Mouse (Mus musculus) kidney, adult 18-20 months (tissue): ENCODE measurements around the gene Fetub.
"Not testable (repeated sequence)": the region's sequence is repeated elsewhere in the genome, so short reads cannot be mapped to it uniquely, and the experiment has no call there.

Source experiments
- DNase-seq: peaks from one replicate; pipeline ENCODE4 v3.0.0; 2021

The Fetub gene

DNA sequence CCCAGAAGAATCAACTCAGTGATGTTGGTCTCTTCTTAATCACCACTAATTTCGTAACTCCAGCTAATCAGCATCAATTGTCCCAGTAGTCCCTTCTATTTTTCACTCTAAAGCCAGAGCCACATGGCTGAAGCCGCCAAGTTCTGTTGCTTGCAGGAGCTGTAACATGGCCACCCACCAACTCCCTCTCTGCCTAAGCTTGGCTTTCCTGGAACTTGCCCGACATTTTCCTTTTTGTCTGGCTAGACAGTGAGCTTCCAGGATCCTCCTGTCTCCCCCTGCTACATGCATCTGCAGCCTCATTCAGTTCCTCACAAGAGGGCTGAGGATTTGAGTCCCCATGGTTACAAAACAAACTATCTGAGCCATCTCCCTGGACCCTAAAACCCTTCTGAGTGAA, 6.1 kb upstream of the Fetub start:
- DNase-seq = no peak

DNA sequence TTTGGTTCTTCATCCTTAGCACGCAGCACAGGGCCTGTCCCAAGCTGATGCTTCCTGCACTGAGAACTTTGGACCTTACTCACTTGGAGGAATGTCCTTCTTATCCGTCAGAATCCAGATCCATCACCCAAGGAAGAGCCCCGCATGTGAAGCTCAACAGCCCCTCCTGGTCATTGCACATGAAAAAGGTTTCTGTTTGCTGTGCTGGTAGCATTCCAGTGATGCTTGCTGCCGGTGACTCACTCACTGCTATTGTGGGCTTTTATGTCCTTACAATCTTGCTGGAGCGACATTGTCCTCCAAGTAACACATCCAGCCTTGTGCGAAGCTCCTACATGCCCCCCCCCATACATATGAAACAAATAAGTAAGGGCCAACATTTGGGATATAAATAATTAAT, 5.2 kb upstream of the Fetub start:
- DNase-seq = no peak

DNA sequence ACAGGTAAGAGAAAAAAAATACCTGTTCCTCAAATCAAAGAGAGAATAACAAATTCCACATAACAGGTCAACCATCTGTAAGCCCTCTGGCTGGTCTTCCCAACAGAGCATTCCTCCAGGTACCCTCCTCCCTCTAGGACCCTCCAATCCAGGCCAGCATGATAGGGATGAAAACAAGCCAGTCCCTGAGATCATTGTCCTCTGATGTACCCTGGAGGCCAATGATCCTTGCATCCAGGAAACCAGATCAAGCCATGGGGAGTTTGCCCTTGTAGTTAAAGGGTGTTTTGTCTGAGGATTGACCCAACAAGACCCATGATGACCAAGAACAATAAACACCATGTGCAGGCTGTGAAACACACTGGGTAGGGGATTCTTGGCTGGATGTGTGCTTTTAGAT, 3.9 kb upstream of the Fetub start:
- DNase-seq = no peak

DNA sequence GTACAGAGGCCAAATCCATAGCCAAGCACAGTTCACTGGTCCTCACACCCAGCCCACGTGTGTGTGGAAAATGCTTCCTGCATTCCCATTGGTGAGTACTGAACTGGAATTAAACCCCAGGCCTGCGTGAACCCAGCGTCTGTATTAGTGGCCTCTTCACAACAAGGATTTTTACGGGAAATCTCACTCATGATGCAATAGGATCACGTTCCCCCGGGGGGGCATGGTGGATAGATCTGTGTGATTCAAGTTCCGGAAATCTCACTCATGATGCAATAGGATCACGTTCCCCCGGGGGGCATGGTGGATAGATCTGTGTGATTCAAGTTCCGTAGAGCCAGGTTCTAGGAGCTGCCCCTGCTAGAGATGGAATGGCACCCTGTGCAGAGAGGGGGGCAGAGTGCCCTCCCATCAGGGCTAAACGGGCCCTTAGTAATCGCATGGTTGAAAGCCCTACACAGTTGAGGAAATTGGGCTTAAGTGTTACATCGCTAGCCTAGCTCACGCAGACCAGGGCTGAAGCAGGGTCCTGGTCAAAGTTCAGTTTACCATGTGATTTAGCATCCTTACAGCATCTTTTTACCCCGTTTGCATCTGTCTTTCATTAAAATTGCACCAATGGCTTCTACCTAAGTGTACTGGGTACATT, 654 bp downstream of the Fetub start:
- DNase-seq = no peak

DNA sequence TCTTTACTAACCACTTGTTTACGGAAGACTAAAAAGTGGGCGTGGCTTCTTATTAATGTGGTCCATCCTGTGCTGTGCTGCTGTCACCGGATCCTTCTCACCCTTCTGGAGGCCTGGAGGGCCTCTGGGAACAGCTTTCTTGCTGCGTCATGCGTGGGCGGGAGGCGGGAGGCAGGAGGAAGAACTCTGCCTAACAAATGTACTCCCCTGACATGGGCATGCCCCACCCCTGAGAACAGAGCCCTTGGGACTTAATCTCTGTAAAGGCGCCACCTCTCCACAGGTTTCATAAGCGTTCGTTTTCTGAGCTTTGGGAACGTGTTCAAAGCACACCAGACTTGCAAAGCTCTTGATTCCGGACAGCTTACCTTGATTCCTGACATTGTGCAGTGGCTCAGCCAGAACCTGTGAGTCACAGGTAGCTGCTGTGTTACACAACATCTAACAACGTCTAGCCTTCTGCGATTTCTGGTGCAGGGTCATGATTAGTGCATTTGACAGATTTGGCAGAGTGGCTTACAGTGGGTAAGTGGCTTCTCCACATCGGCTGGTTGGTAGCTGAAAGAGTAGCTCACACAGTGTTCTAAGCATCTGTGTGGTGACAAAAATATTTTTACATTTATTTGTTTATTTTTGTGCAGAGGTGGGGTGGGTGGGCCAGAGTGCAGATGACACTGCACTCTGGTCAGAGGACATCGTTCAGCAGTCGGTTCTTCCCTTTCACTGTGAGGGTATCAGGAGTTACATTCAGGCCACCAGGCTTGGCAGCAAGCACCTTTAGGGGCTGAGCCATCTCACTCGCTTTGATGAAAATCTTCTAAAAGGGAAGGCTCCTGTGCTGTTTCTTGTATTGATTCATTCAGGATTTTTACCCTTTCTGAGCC, 2.1 kb downstream of the Fetub start:
- no peak for DNase-seq

DNA sequence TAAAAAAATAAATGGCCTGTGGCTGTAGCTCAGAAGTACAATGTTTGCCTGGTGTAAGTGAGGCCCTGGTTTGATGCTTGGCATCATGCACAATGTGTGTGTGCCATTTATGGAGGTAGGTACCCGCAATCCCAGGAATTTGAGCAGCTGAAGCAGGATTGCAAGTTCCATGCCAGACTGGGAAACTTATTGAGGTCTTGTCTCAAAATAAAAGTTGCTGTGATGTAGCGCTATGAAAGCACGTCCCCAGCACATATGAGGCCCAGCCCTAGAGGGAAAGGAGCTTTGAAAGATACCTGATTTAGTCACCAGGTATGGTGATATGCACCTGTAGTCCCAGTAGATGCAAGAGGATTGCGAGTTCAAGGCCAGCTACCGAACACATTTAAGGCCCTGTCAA, 3.6 kb downstream of the Fetub start:
- no peak for DNase-seq

DNA sequence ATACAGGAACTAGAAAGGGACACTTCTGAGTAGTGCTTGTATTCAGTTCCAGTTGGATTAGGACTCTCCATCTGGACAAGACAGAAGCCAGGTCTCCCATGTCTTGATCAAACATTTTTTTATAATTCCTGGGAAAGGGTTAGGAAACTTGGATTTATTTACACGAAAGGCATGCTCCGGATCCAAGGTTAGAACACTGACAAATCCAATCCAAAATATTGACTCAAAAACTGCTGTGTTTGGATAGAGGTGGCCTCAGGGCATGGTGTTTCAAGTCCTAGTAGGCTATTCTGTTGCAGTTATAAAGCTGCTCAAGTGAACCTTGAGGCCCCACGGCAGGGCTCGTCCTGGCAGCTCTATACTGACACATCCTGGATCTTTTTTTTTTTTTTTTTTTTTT, 4.3 kb downstream of the Fetub start:
- DNase-seq = no peak

DNA sequence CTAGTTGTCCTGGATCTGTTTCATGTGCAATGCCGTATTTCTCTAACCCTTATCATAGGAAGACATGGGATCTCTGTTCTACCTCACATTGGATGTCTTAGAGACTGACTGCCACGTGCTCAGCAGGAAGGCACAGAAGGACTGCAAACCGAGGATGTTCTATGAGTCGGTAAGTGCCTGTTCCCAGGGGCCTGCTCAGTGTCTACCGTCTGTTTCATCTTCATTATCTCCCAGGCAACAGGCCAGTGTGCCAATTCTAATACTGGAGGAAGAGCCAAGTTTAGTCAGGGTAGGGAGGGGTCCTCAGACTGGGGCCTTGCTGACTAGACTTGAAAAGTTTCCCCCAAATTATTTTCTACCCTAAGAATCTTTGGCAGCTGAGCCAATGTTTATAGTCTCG, 11.4 kb downstream of the Fetub start:
- DNase-seq = no peak

DNA sequence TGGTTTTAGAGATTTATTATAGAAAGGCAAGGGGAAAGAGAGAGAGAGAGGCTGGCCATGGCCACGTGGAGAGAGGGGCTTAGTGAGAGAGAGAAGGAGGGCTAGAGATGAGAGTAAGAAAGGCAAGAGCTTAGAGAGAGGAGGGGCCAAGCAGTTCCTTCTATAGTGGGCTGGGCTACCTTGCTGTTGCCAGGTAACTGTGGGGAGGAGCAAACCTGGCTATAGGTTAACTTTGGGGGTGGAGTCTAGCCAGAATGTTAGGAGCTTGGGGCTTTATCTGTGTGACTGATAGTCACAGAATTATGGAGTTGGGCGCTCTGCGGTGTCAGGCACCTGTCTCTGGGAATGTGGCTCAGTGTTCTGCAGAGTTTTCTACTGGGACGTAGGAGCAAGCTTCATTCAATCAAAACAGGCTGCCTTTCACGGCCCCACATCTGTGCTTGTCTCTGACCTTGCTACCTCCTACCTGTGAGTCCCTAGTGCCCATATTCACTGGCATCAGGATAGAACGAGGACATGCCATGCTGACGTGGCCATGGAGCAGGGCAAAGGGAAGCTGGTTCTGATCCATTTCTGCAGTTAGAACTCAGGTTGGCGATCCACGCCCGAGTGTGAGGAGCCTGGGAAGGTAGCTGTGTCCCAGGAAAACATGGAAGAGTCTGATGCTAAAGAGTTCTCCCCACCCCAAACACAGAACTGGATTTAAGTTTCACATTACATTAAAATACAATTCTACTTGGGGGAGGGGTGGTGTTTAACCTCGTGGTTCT, 13.5 kb downstream of the Fetub start:
- DNase-seq = no peak

DNA sequence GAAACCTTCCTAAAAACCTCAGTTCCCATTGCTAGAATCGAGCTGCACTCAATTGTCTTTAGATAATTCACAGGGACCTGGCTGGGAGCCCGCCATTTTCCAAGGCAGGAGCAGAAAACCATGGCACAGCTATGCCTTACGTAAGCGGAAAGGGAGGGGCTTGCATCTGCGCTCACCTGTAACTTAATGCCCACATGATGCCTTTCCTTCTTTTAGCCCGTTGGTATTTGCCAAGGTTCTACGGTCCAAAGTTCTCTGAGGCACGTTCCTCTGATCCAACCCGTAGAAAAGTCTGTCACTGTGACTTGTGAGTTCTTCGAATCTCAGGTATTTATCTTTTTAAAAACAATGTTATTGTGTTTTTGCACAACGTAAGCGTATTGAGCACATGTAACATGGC, 19.5 kb downstream of the Fetub start:
- peak; percentile 18 for DNase-seq

DNA sequence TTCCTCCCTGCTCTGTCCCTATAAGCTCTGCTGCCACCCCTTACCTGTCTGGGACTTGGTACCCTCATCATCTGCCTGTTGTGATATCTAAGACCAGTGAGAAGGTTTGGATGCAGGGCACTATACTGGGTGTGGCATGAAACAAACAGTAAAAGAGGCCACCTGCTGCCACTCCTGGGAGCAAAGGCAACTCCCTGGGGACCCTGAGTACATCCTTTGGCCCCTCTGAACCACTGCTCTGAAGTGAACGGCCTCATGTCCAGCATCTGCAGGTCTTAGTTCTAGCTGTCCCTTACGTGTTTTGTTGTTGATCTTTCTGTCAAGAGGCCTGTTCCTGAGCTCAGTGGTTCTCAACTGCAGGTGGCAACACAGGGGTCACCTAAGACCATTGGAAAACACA, 20.4 kb downstream of the Fetub start:
- no peak for DNase-seq

DNA sequence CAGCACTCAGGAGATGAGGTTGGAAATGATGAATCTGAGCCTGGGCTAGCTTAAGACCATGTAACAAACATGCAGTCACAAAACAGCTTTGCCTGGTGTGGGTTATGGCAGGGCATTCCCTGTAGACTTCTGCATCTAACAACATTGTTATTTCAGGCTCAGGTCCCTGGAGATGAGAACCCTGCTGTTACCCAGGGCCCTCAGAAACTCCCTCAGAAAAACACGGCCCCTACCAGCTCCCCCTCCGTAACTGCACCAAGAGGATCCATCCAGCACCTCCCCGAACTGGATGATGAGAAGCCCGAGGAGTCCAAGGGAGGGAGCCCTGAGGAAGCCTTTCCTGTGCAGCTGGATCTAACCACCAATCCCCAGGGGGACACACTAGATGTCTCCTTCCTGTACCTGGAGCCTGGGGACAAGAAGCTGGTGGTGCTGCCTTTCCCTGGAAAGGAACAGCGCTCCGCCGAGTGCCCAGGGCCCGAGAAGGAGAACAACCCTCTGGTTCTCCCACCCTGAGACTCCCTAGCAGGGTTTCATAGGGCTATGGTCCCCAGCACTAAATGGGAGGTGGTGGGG, 21.1 kb downstream of the Fetub start:
- no peak for DNase-seq

DNA sequence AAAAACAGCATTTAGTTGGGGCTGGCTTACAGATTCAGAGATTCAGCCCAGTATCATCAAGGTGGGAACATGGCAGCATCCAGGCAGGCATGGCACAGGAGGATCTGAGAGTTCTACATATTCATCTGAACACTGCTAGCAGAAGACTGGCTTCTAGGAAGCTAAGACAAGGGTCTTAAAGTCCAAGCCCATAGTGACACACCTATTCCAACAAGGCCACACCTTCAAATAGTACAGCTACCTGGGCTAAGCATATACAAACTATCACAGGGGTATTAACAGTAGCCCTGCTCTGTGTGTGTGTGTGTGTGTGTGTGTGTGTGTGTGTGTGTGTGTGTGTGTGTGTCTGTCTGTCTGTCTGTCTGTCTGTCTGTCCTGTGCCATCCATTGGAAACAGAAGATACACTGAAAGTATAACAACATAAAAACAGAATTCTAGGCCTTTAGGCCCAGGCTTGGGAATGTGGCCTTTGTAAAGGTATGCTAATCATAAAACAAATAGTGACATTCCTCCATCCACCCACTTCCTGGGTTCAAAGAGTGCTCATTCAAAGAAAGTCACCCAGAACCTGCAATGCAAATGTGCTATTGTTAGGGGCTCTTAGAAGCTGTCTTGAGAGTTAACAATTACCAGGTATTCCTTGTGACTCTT, 23.8 kb downstream of the Fetub start:
- not testable (repeated sequence) for DNase-seq

DNA sequence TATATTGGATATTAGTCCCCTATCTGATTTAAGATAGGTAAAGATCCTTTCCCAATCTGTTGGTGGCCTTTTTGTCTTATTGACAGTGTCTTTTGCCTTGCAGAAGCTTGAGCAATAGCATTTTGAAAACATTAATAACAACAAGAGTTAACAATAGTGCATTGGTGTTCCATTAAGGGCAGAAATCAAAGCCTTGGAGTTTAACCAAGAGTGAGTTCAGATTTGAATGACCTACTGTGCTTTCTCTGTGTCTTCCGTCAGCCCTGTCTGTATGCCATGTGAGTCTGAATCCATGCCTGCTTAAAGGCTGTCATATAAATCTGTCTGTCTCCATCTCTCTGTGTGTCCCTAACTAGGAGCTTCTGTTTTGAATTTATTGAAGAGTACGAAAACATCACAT, 29.2 kb downstream of the Fetub start:
- no peak for DNase-seq

DNA sequence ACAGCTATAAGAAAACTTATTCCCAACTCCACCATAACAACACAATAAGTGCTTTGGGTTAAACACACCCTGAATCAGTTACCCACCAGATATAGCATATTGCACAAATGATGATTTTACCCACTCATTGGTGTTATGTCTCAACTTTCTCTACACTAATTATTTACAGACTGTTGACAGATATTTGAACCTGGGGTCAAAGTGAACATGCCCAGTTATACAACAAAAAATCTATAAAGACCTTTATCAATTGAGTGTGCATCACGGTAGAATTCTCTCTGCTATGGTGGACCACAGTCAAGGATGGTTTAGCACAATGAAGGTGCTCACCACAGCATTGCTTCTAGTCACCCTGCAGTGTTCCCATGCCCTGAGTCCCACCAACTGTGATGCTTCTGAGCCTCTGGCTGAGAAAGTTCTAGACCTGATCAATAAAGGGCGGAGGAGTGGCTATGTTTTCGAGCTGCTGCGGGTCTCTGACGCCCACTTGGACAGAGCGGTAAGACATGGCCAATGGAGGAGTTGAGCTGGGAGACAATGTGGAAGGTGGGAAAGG, 32.8 kb downstream of the Fetub start, which contains the start of gene Hrg:
TSS of gene Hrg (plus strand) at position 233 of the 556 bp plus-strand sequence.
- DNase-seq = no peak

DNA sequence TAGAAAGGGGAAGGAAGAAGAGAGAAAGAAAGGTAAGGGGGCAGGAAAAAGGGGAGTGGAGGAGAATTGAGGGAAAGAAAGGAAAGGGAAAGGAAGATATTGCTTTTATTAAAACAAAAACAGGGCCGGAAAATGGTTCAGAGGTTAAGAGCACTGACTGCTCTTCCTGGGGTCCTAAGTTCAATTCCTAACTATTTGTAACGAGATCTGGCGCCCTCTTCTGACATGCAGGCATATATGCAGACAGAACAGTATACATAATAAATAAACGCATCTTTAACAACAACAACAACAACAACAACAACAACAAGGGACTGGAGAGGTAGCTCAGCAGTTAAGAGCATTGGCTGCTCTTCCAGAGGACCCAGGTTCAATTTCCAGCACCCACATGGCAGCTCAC, 34.9 kb downstream of the Fetub start:
- DNase-seq = peak; percentile 16

DNA sequence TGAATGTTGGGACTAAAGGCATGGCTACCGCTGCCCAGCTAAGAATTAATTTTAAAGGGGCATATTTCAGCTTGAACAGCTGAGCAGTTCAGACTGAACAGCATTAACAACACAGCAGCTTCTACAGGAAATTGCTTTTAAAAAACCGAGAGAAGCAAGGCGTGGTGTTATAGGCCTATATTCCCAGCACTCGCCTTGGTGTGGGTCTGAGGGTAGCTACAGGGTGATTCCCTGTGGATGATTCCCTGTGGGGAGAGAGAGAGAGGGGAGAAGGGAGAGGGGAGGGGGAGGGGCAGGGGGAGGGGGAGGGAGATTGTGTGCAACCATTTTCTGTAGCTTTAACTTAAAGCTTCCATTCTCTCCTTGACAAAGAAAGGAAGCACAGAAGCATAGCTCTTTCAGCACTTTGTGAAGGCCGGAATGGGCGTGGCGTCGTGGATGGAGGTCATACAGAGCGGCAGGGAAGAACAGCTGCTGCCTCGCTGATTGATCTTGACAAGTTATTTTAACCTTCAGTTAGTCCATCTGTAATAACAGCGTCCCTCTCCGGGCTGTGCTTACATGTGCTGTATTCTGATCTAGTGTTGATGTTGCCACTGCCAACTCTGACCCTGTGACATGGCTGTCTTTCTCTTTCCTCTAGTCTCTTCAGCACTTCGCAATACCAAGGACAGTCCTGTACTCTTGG, 37.4 kb downstream of the Fetub start:
- DNase-seq = no peak

DNA sequence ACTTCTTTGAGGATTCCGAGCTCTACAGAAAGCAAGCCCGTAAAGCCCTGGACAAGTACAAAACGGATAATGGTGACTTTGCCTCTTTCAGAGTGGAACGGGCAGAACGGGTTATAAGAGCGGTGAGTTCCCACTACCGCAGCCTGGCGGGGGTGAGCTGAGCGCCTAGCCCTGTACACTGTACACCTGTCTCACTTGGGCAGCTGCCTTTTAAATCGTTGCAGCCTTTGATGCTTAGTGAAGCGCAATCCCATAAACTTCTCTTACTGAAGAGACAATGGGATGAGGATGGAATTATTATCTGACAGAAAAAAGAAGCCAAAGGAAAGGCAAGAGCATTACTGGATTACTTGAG, 37.9 kb downstream of the Fetub start:
- no peak for DNase-seq

DNA sequence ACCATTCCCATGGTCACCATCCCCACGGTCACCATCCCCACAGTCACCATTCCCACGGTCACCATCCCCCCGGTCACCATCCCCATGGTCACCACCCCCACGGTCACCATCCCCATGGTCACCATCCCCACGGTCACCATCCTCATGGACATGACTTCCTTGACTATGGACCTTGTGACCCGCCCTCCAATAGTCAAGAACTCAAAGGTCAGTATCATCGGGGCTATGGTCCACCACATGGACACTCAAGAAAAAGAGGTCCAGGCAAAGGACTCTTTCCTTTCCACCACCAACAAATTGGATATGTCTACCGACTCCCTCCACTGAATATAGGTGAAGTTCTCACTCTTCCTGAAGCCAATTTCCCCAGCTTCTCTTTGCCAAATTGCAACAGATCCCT, 42.9 kb downstream of the Fetub start:
- DNase-seq = no peak

DNA sequence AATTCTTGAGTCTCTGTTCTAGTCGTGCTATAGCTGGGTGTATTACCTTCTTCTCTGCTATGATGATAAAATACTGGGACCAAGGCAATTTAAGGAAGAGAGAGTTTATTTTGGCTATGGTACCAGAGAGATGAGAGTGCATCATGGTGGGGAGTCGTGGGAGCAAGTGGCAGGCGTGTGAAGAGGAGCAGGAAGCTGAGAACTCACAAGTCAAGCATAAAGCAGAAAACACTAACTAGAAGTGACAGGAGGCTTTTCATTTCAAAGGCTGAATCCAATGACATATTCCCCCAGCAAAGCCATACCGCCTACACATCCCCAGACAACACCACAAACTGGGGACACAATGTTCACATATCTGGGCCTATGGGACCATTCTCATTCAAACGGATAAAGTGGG, 44.1 kb downstream of the Fetub start:
- no peak for DNase-seq

DNA sequence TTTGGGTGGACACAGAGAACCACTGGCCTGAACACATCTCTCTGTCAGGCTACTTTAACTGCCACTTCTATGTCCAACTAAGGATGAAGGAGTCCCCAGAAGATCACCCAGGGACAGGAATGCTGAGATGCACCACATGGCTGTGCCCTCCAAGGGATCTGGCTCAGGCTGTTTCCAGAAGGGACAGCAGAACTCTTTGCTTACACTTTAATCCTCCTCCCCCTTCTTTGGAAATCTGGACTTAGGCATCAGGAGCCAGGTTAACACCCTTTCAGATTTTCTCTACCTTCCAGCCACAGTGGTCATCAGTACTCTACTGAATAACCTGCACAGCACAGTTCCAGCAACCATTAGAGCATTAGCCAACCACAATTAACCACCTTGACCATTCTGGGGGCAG, 45.2 kb downstream of the Fetub start:
- no peak for DNase-seq
